Mouse (Mus musculus) intestine, postnatal 0 days (tissue): ENCODE measurements around the gene Cenpa. TPM values are rescaled to one million over a fixed set of nuclear protein-coding genes. Genes with fewer than 3 reads are reported as not detected.
"Not testable (repeated sequence)": the region's sequence is repeated elsewhere in the genome, so short reads cannot be mapped to it uniquely, and the experiment has no call there.

Experiments used
- ATAC-seq: fragments of 200-750 bp; cut with Nextera tagmentation; 2 replicates; pipeline ENCODE4 v1.8.0; 2017; ENCODE audit warnings: mild to moderate bottlenecking, moderate TSS enrichment, moderate library complexity
- H3K27ac ChIP-seq: fragments of 300-500 bp; sonication (generic); 2 replicates; pipeline ENCODE4 v1.5.1; 2014; ENCODE audit warnings: mild to moderate bottlenecking, low read depth, low read length, moderate library complexity
- H3K27me3 ChIP-seq: fragments of 300-500 bp; sonication (generic); replicated peaks from 2 replicates; pipeline ENCODE4 v1.6.1; 2014; ENCODE audit warnings: low read length, mixed read lengths; ENCODE audit not compliant: control insufficient read depth, insufficient read depth
- H3K36me3 ChIP-seq: fragments of 300-500 bp; sonication (generic); 2 replicates; pipeline ENCODE4 v1.6.1; 2014; ENCODE audit warnings: mild to moderate bottlenecking, moderate library complexity; ENCODE audit not compliant: control insufficient read depth, insufficient read depth
- H3K4me1 ChIP-seq: fragments of 300-500 bp; sonication (generic); replicated peaks from 2 replicates; pipeline ENCODE4 v1.6.1; 2014; ENCODE audit warnings: antibody characterized with exemption, low read length, mixed read lengths; ENCODE audit not compliant: control insufficient read depth, insufficient read depth
- H3K4me2 ChIP-seq: fragments of 300-500 bp; sonication (generic); replicated peaks from 2 replicates; pipeline ENCODE4 v1.6.1; 2014; ENCODE audit warnings: low read depth, mild to moderate bottlenecking, moderate library complexity
- H3K4me3 ChIP-seq: fragments of 300-500 bp; sonication (generic); 2 replicates; pipeline ENCODE4 v1.5.1; 2014; ENCODE audit warnings: low read depth, low read length
- H3K9ac ChIP-seq: fragments of 300-500 bp; sonication (generic); 2 replicates; pipeline ENCODE4 v1.6.1; 2014; ENCODE audit warnings: mild to moderate bottlenecking, low read depth, low read length
- H3K9me3 ChIP-seq: fragments of 300-500 bp; sonication (generic); 2 replicates; pipeline ENCODE4 v1.6.1; 2016; ENCODE audit warnings: mixed run types; ENCODE audit not compliant: control insufficient read depth
- CTCF ChIP-seq: sonication (generic); IDR thresholded peaks from 2 replicates; pipeline ENCODE4 v1.5.1; 2016; ENCODE audit warnings: low read depth, mild to moderate bottlenecking, control low read depth, antibody characterized with exemption, moderate library complexity
- WGBS: fragments of 180-500 bp; shearing (Covaris S2); extraction: QIAGEN DNeasy Blood & Tissue Kit; methylation state at CpG from one replicate; pipeline ENCODE4 v1.1.7; 2014; 5-methylcytosine and 5-hydroxymethylcytosine counted together
- polyA plus RNA-seq: library from polyadenylated mRNA; unstranded; fragments of >200 nt; fragmentation: Nextera tagmentation; extraction: Ambion mirVana; gene quantifications from 2 replicates; pipeline ENCODE4 v1.2.1, GENCODE M21; 2015

The Cenpa gene
- polyA plus RNA-seq, 1 experiment from 2014 or later, result 79.2 TPM

GRCm38 (mm10) chr5:30668637-30669495 lies 2.3 kb downstream of the Cenpa start:
- Histone ChIP-seq H3K4me1 (no peaks in the 10 kb centered on the region), H3K27ac (no peak overlapping the region), H3K9me3 (no peaks in the 10 kb centered on the region), H3K4me3 (no peak overlapping the region), H3K9ac (no peak overlapping the region), H3K4me2 (0 out of 2 replicates have a peak overlapping the region, but pooled peaks have one; percentile 14), H3K36me3 (peaks cover 19% of the 10 kb centered on the region; the same call in 1 of the 2 replicates), H3K27me3 (no peaks in the 10 kb centered on the region)
- WGBS, result 76% methylated on average over 9 of the region's 9 CpGs
- no peak for ATAC-seq
- peak; percentile 20; the same call in 1 of the 2 replicates for TF ChIP-seq CTCF

GRCm38 (mm10) chr5:30669496-30669830 lies 2.9 kb downstream of the Cenpa start:
- no peak overlapping the region for H3K9ac ChIP-seq
- peaks cover 19% of the 10 kb centered on the region; the same call in 1 of the 2 replicates for H3K36me3 ChIP-seq
- no peaks in the 10 kb centered on the region for H3K4me1 ChIP-seq
- no peaks in the 10 kb centered on the region for H3K27me3 ChIP-seq
- ATAC-seq, result no peak
- TF ChIP-seq CTCF, result no peak
- H3K4me2 ChIP-seq, result no peak overlapping the region
- no peaks in the 10 kb centered on the region for H3K9me3 ChIP-seq
- H3K4me3 ChIP-seq, result no peak overlapping the region
- 69% methylated on average over 3 of the region's 3 CpGs for WGBS
- H3K27ac ChIP-seq, result no peak overlapping the region

- no peaks in the 10 kb centered on the region for H3K4me1 ChIP-seq
- no peak for TF ChIP-seq CTCF
- no peak overlapping the region for H3K27ac ChIP-seq
- H3K4me3 ChIP-seq, result no peak overlapping the region
- H3K27me3 ChIP-seq, result no peaks in the 10 kb centered on the region
- WGBS, result 86% methylated on average over 7 of the region's 7 CpGs
- peaks cover 22% of the 10 kb centered on the region; the same call in 1 of the 2 replicates for H3K36me3 ChIP-seq
- no peaks in the 10 kb centered on the region for H3K9me3 ChIP-seq
- H3K4me2 ChIP-seq, result no peak overlapping the region
- no peak for ATAC-seq
- H3K9ac ChIP-seq, result no peak overlapping the region
These were observed 3.5 kb downstream of the Cenpa start for GRCm38 (mm10) chr5:30670091-30670490.

- Histone ChIP-seq H3K9me3 (no peaks in the 10 kb centered on the region), H3K27ac (no peak overlapping the region), H3K4me1 (no peaks in the 10 kb centered on the region), H3K4me3 (no peak overlapping the region), H3K4me2 (no peak overlapping the region), H3K36me3 (peaks cover 34% of the 10 kb centered on the region; the same call in 1 of the 2 replicates), H3K27me3 (no peaks in the 10 kb centered on the region), H3K9ac (no peak overlapping the region)
- ATAC-seq, result no peak
- no peak for TF ChIP-seq CTCF
- 52% methylated on average over 7 of the region's 7 CpGs for WGBS
These were observed 7.4 kb downstream of the Cenpa start for GRCm38 (mm10) chr5:30674001-30674400.

GRCm38 (mm10) chr5:30676800-30677199 lies 10.2 kb downstream of the Cenpa start:
- Histone ChIP-seq H3K4me1 (no peaks in the 10 kb centered on the region), H3K36me3 (peaks cover 34% of the 10 kb centered on the region; the same call in 1 of the 2 replicates), H3K4me2 (no peak overlapping the region), H3K9ac (no peak overlapping the region), H3K27ac (no peak overlapping the region), H3K4me3 (no peak overlapping the region), H3K9me3 (no peaks in the 10 kb centered on the region), H3K27me3 (no peaks in the 10 kb centered on the region)
- no peak for TF ChIP-seq CTCF
- WGBS, result 86% methylated on average over 7 of the region's 7 CpGs
- no peak for ATAC-seq

- not testable (repeated sequence) for H3K4me2 ChIP-seq, H3K4me3 ChIP-seq, H3K9ac ChIP-seq, H3K27ac ChIP-seq, H3K4me1 ChIP-seq, H3K9me3 ChIP-seq, ATAC-seq, H3K27me3 ChIP-seq
- WGBS, result 97% methylated on average over 3 of the region's 3 CpGs
- peaks cover 22% of the 10 kb centered on the region; the same call in 1 of the 2 replicates for H3K36me3 ChIP-seq
These were observed 11.5 kb downstream of the Cenpa start for GRCm38 (mm10) chr5:30678069-30678468.
